Mouse (Mus musculus) MEL (cell line): ENCODE results near the gene Tpx2. TPM values are rescaled to one million over a fixed set of nuclear protein-coding genes. Genes with fewer than 3 reads are reported as not detected.

Experiments
- DNase-seq: peaks from one replicate; pipeline ENCODE4 v3.0.0; 2011; ENCODE audit warnings: low read depth, low spot score
- H3K27ac ChIP-seq: 2 replicates; pipeline ENCODE4 v1.5.1; 2012; ENCODE audit warnings: low read depth, mild to moderate bottlenecking, control low read depth, low read length, moderate library complexity; ENCODE audit not compliant: control insufficient read depth
- H3K27me3 ChIP-seq, 2 experiments: fragments of 150-350 bp in 1 of 2; sonication (generic) in 1 of 2; 2 replicates each; pipeline ENCODE4 v1.6.1; 2012; ENCODE audit warnings: low read length in 2 of 2, mild to moderate bottlenecking in 2 of 2, improper control_type of control experiment in 1 of 2, moderate library complexity in 1 of 2; ENCODE audit not compliant: insufficient read depth in 2 of 2, control insufficient read depth in 1 of 2
- H3K36me3 ChIP-seq, 2 experiments: 2 replicates each; pipeline ENCODE4 v1.6.1; 2012 to 2014; ENCODE audit warnings: low read length in 2 of 2, improper control_type of control experiment in 1 of 2, inconsistent platforms in 1 of 2, mild to moderate bottlenecking in 1 of 2; ENCODE audit not compliant: insufficient read depth in 2 of 2, control insufficient read depth in 1 of 2
- H3K4me1 ChIP-seq, 2 experiments: fragments of 150-350 bp in 1 of 2; sonication (generic) in 1 of 2; 2 replicates each; pipeline ENCODE4 v1.6.1; 2012; ENCODE audit warnings: low read length in 2 of 2, improper control_type of control experiment in 1 of 2, mild to moderate bottlenecking in 1 of 2; ENCODE audit not compliant: insufficient read depth in 2 of 2, control insufficient read depth in 1 of 2
- H3K4me3 ChIP-seq, 2 experiments: fragments of 150-350 bp in 1 of 2; sonication (generic) in 1 of 2; 2 replicates each; pipeline ENCODE4 v1.5.1; 2012; ENCODE audit warnings: low read depth in 2 of 2, low read length in 2 of 2, mild to moderate bottlenecking in 2 of 2, moderate library complexity in 2 of 2, control low read depth in 1 of 2, improper control_type of control experiment in 1 of 2; ENCODE audit not compliant: control insufficient read depth in 1 of 2, insufficient read depth in 1 of 2
- H3K79me2 ChIP-seq: 2 replicates; pipeline ENCODE4 v1.6.1; 2012; ENCODE audit warnings: mild to moderate bottlenecking, low read length, moderate library complexity; ENCODE audit not compliant: control insufficient read depth, poor library complexity, insufficient read depth
- H3K9ac ChIP-seq: 2 replicates; pipeline ENCODE4 v1.6.1; 2012; ENCODE audit warnings: low read depth, mild to moderate bottlenecking, control low read depth, low read length, moderate library complexity; ENCODE audit not compliant: control insufficient read depth, poor library complexity, severe bottlenecking
- H3K9me3 ChIP-seq: fragments of 150-350 bp; sonication (generic); replicated peaks from 2 replicates; pipeline ENCODE4 v1.6.1; 2012; ENCODE audit warnings: mild to moderate bottlenecking, low read length, improper control_type of control experiment, moderate library complexity; ENCODE audit not compliant: insufficient read depth
- CTCF ChIP-seq, 3 experiments: IDR thresholded peaks in 2 of 3; conservative IDR thresholded peaks in 1 of 3; 2 replicates each; pipeline ENCODE4 v1.5.1; 2011 to 2012; ENCODE audit warnings: low read length in 3 of 3, low read depth in 2 of 3, mild to moderate bottlenecking in 2 of 3, improper control_type of control experiment in 1 of 3, inconsistent platforms in 1 of 3, mixed read lengths in 1 of 3, moderate library complexity in 1 of 3; ENCODE audit not compliant: control insufficient read depth in 1 of 3, insufficient read depth in 1 of 3, poor library complexity in 1 of 3, severe bottlenecking in 1 of 3
- E2F4 ChIP-seq: IDR thresholded peaks from 2 replicates; pipeline ENCODE4 v1.6.1; 2011; ENCODE audit warnings: low read depth, low read length, improper control_type of control experiment, borderline replicate concordance
- EP300 ChIP-seq, 2 experiments: IDR thresholded peaks; 2 replicates each; pipeline ENCODE4 v1.6.1; 2011; ENCODE audit warnings: improper control_type of control experiment in 2 of 2, low read length in 2 of 2, low read depth in 1 of 2, mild to moderate bottlenecking in 1 of 2
- GABPA ChIP-seq: IDR thresholded peaks from 2 replicates; pipeline ENCODE4 v1.6.1; 2012; ENCODE audit warnings: low read depth, mild to moderate bottlenecking, inconsistent platforms, low read length, improper control_type of control experiment, moderate library complexity
- JUND ChIP-seq: IDR thresholded peaks from 2 replicates; pipeline ENCODE4 v1.6.1; 2011; ENCODE audit warnings: low read depth, mild to moderate bottlenecking, improper control_type of control experiment, low read length
- MAZ ChIP-seq: IDR thresholded peaks from 2 replicates; pipeline ENCODE4 v1.6.1; 2012; ENCODE audit warnings: low read depth, mild to moderate bottlenecking, inconsistent platforms, low read length, improper control_type of control experiment
- MXI1 ChIP-seq: IDR thresholded peaks from 2 replicates; pipeline ENCODE4 v1.6.1; 2011; ENCODE audit warnings: mild to moderate bottlenecking, low read depth, low read length, improper control_type of control experiment
- NRF1 ChIP-seq: IDR thresholded peaks from 2 replicates; pipeline ENCODE4 v1.6.1; 2014; ENCODE audit warnings: low read depth, mild to moderate bottlenecking, inconsistent platforms, low read length, improper control_type of control experiment, moderate library complexity; ENCODE audit not compliant: poor library complexity, insufficient read depth, severe bottlenecking
- RAD21 ChIP-seq: IDR thresholded peaks from 2 replicates; pipeline ENCODE4 v1.6.1; 2011; ENCODE audit warnings: mild to moderate bottlenecking, low read depth, low read length, improper control_type of control experiment
- SMC3 ChIP-seq: IDR thresholded peaks from 2 replicates; pipeline ENCODE4 v1.6.1; 2011; ENCODE audit warnings: low read depth, low read length, improper control_type of control experiment
- UBTF ChIP-seq: IDR thresholded peaks from 2 replicates; pipeline ENCODE4 v1.6.1; 2012; ENCODE audit warnings: low read depth, mild to moderate bottlenecking, inconsistent platforms, low read length, improper control_type of control experiment, moderate library complexity, borderline replicate concordance; ENCODE audit not compliant: insufficient read depth
- USF1 ChIP-seq: IDR thresholded peaks from 2 replicates; pipeline ENCODE4 v1.6.1; 2014; ENCODE audit warnings: low read depth, mild to moderate bottlenecking, inconsistent platforms, low read length, improper control_type of control experiment, moderate library complexity
- USF2 ChIP-seq, 2 experiments: IDR thresholded peaks; 2 replicates each; pipeline ENCODE4 v1.6.1; 2011 to 2012; ENCODE audit warnings: improper control_type of control experiment in 2 of 2, low read length in 2 of 2, borderline replicate concordance in 1 of 2, inconsistent platforms in 1 of 2, low read depth in 1 of 2, mild to moderate bottlenecking in 1 of 2; ENCODE audit not compliant: insufficient read depth in 1 of 2
- ZKSCAN1 ChIP-seq: IDR thresholded peaks from 2 replicates; pipeline ENCODE4 v1.6.1; 2012; ENCODE audit warnings: low read depth, mild to moderate bottlenecking, inconsistent platforms, low read length, improper control_type of control experiment, moderate library complexity
- polyA plus RNA-seq, 2 experiments: library from polyadenylated mRNA; stranded (reverse) in 1 of 2; unstranded in 1 of 2; fragments of >175 nt in 1 of 2; fragments of >200 nt in 1 of 2; gene quantifications; 2 replicates each; pipeline versions ENCODE4 v1.2.1 to v1.2.4; 2012; ENCODE audit warnings: low replicate concordance in 2 of 2, low read depth in 1 of 2; ENCODE audit not compliant: insufficient read length in 2 of 2, insufficient read depth in 1 of 2, missing spikeins in 1 of 2
- total RNA-seq: library from RNA; depleted of rRNA; stranded (reverse); fragments of 300-350 nt; gene quantifications from 2 replicates; pipeline ENCODE4 v1.2.3, GENCODE M21; 2012

The Tpx2 gene
- total and polyA plus RNA-seq, 3 experiments = 59.3 to 131 TPM; not detected in 1

GRCm38 (mm10) chr2:152880898-152881297 lies 33.1 kb downstream of the Tpx2 start:
- Histone ChIP-seq H3K79me2 (no peaks in the 10 kb centered on the region), H3K36me3 (peaks cover 0 to 60% of the 10 kb centered on the region in 2 experiments; a peak in 2 of 4 replicates), H3K9me3 (no peaks in the 10 kb centered on the region), H3K4me1 (no peaks in the 10 kb centered on the region), H3K27ac (no peak overlapping the region), H3K27me3 (no peaks in the 10 kb centered on the region), H3K9ac (no peak overlapping the region), H3K4me3 (no peak overlapping the region)
- DNase-seq = no peak
- TF ChIP-seq JUND (no peak), SMC3 (no peak), E2F4 (no peak), ZKSCAN1 (no peak), NRF1 (no peak), MXI1 (no peak), CTCF (IDR thresholded peaks at IDR 0.05 in 2 of 3, conservative IDR thresholded peaks at IDR 0.05 in 1 of 3; ENCODE audit: control insufficient read depth in 1 of 3, insufficient read depth in 1 of 3, low read depth in 2 of 3, low read length in 3 of 3, poor library complexity in 1 of 3, severe bottlenecking in 1 of 3) (no peak), EP300 (IDR thresholded peaks at IDR 0.05; ENCODE audit: low read depth in 1 of 2, low read length in 2 of 2) (no peak), USF1 (no peak)

GRCm38 (mm10) chr2:152884101-152884645 lies 36.4 kb downstream of the Tpx2 start:
- Histone ChIP-seq H3K9me3 (no peaks in the 10 kb centered on the region), H3K36me3 (peaks cover 0 to 52% of the 10 kb centered on the region in 2 experiments; a peak in 2 of 4 replicates), H3K9ac (no peak overlapping the region), H3K4me3 (no peak overlapping the region), H3K79me2 (no peaks in the 10 kb centered on the region), H3K27ac (no peak overlapping the region), H3K27me3 (no peaks in the 10 kb centered on the region), H3K4me1 (no peaks in the 10 kb centered on the region)
- no peak for DNase-seq
- no peak for TF ChIP-seq MAZ
- no peak for TF ChIP-seq GABPA
- no peak for TF ChIP-seq UBTF
- TF ChIP-seq E2F4 = no peak

- no peak overlapping the region for H3K4me3 ChIP-seq
- no peaks in the 10 kb centered on the region for H3K4me1 ChIP-seq
- no peak overlapping the region for H3K9ac ChIP-seq
- peaks cover 0 to 33% of the 10 kb centered on the region in 2 experiments; a peak in 2 of 4 replicates for H3K36me3 ChIP-seq
- TF ChIP-seq USF2 (IDR thresholded peaks at IDR 0.05; ENCODE audit: borderline replicate concordance in 1 of 2, insufficient read depth in 1 of 2, low read depth in 1 of 2, low read length in 2 of 2) (no peak), RAD21 (no peak)
- H3K27me3 ChIP-seq = no peaks in the 10 kb centered on the region
- no peaks in the 10 kb centered on the region for H3K9me3 ChIP-seq
- no peak overlapping the region for H3K27ac ChIP-seq
- H3K79me2 ChIP-seq = no peaks in the 10 kb centered on the region
- DNase-seq = no peak
Observed at GRCm38 (mm10) chr2:152887230-152887629, 39.5 kb downstream of the Tpx2 start.
